Mouse (Mus musculus): ENCODE results near the gene Tyw1.

GRCm38 (mm10) chr5:130303611-130304010 lies 48.2 kb downstream of the Tyw1 start:
- TF ChIP-seq CTCF (IDR thresholded peaks at IDR 0.05; ENCODE audit: low read depth, low read length) (no peak), EP300 (IDR thresholded peaks at IDR 0.05; ENCODE audit: insufficient read depth, low read depth, low read length) (no peak)
